Mouse (Mus musculus) ES-Bruce4 (cell line): ENCODE data around the gene Sel1l3.

Experiments used
- EP300 ChIP-seq: IDR thresholded peaks from 2 replicates; pipeline ENCODE4 v1.6.1; 2011; ENCODE audit warnings: low read depth, low read length; ENCODE audit not compliant: insufficient read depth
- POLR2A ChIP-seq: IDR thresholded peaks from one replicate; pipeline ENCODE4 v1.8.1; 2011; ENCODE audit warnings: low read length; ENCODE audit not compliant: insufficient read depth

- no peak for TF ChIP-seq POLR2A
- TF ChIP-seq EP300: no peak
These were observed 105.7 kb downstream of the Sel1l3 start for GRCm38 (mm10) chr5:53108026-53108425.
